Mouse (Mus musculus): ENCODE data around the gene Col17a1. TPM values are rescaled to one million over a fixed set of nuclear protein-coding genes. Genes with fewer than 3 reads are reported as not detected.

Gene Col17a1
- polyA plus RNA-seq, 1 experiment from 2014 or later, result 0.40 TPM

DNA sequence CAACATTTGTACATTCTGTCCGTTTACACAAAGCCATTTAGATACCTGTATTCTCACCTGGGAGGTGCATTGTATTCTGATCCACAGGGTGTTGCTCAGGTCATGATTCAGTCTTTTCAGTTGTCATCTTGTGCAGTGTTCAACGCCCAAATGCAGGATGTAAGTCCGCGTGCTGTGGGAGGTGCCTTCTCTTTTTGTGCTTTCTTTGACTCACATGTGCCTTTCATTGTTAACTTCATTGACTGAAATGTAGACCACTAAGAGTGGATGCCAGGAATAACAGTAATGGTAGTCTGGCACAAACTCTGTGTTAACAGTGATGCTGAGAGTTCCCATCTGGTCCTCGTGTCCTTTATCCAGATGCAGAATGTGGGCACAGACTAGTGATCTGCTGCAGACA, 61.5 kb downstream of the Col17a1 start:
- H3K9ac ChIP-seq, result no peak overlapping the region
- 81% methylated on average over 5 of the region's 5 CpGs for WGBS
- no peak overlapping the region for H3K27ac ChIP-seq
- no peaks in the 10 kb centered on the region for H3K27me3 ChIP-seq (replicated peaks)
- no peak overlapping the region for H3K4me3 ChIP-seq
- no peaks in the 10 kb centered on the region for H3K36me3 ChIP-seq (replicated peaks)
- ATAC-seq (replicated peaks), result no peak
- no peaks in the 10 kb centered on the region for H3K9me3 ChIP-seq
- no peak overlapping the region for H3K4me2 ChIP-seq
- peaks cover 7% of the 10 kb centered on the region for H3K4me1 ChIP-seq

DNA sequence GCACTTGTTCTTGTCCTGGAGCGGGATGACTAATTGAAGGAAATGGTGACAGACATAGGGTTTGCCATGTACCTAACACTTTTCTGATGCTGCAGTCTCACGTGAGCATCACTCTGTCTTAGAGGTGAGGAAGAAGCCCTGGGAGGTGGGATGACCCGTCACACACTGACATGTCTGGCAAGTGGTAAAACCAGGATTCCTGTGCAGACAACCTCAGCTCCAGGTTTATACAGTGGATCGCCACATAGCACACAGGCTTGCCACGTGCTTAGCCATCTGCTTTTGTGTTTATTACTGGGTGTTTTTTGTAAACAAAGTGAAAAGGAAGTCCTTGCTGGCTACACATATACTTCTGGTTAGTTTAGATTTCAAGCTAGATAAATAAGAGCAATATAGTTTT, 62.8 kb downstream of the Col17a1 start:
- Histone ChIP-seq H3K9ac (no peak overlapping the region), H3K9me3 (no peaks in the 10 kb centered on the region), H3K4me2 (no peak overlapping the region), H3K4me1 (peaks cover 12% of the 10 kb centered on the region), H3K4me3 (no peak overlapping the region), H3K27me3 (replicated peaks) (no peaks in the 10 kb centered on the region), H3K27ac (no peak overlapping the region), H3K36me3 (replicated peaks) (no peaks in the 10 kb centered on the region)
- no peak for ATAC-seq (replicated peaks)
- WGBS, result 81% methylated on average over 5 of the region's 5 CpGs

GRCm38 (mm10) chr19:47627450-47627849, 64.4 kb downstream of the Col17a1 start:
- 0 out of 2 replicates have a peak overlapping the region, but pooled peaks have one; percentile 0 for H3K27ac ChIP-seq
- H3K4me1 ChIP-seq, result peaks cover 12% of the 10 kb centered on the region
- no peak overlapping the region for H3K4me3 ChIP-seq
- H3K27me3 ChIP-seq (replicated peaks), result no peaks in the 10 kb centered on the region
- no peak overlapping the region for H3K9ac ChIP-seq
- no peak for ATAC-seq (replicated peaks)
- 0 out of 2 replicates have a peak, but pooled peaks cover 7% of the 10 kb centered on the region for H3K36me3 ChIP-seq (replicated peaks)
- no peak overlapping the region for H3K4me2 ChIP-seq
- 73% methylated on average over 10 of the region's 10 CpGs for WGBS
- no peaks in the 10 kb centered on the region for H3K9me3 ChIP-seq

- 0 out of 2 replicates have a peak, but pooled peaks cover 8% of the 10 kb centered on the region for H3K36me3 ChIP-seq (replicated peaks)
- H3K9me3 ChIP-seq, result no peaks in the 10 kb centered on the region
- no peaks in the 10 kb centered on the region for H3K27me3 ChIP-seq (replicated peaks)
- no peak overlapping the region for H3K4me3 ChIP-seq
- no peak for ATAC-seq (replicated peaks)
- H3K9ac ChIP-seq, result no peak overlapping the region
- peak overlapping the region; percentile 61 for H3K27ac ChIP-seq
- peaks cover 12% of the 10 kb centered on the region for H3K4me1 ChIP-seq
- no peak overlapping the region; the same call in 1 of the 2 replicates for H3K4me2 ChIP-seq
- WGBS, result 27% methylated on average over 10 of the region's 10 CpGs
Measured at GRCm38 (mm10) chr19:47624940-47625711, 66.8 kb downstream of the Col17a1 start.

GRCm38 (mm10) chr19:47621478-47621877, 70.4 kb downstream of the Col17a1 start:
- ATAC-seq (replicated peaks), result no peak
- Histone ChIP-seq H3K9ac (no peak overlapping the region), H3K4me2 (no peak overlapping the region), H3K4me3 (no peak overlapping the region), H3K4me1 (peaks cover 6% of the 10 kb centered on the region; the same call in 1 of the 2 replicates), H3K27me3 (replicated peaks) (no peaks in the 10 kb centered on the region), H3K9me3 (no peaks in the 10 kb centered on the region), H3K27ac (no peak overlapping the region), H3K36me3 (replicated peaks) (peaks cover 8% of the 10 kb centered on the region; the same call in 1 of the 2 replicates)
- 82% methylated on average over 8 of the region's 8 CpGs for WGBS

- Histone ChIP-seq H3K9ac (no peak overlapping the region), H3K4me2 (no peak overlapping the region), H3K27ac (no peak overlapping the region), H3K4me3 (no peak overlapping the region), H3K4me1 (no peaks in the 10 kb centered on the region), H3K9me3 (no peaks in the 10 kb centered on the region), H3K27me3 (replicated peaks) (no peaks in the 10 kb centered on the region), H3K36me3 (replicated peaks) (no peaks in the 10 kb centered on the region; the same call in 1 of the 2 replicates)
- 51% methylated on average over 7 of the region's 7 CpGs for WGBS
- no peak for ATAC-seq (replicated peaks)
Measured at GRCm38 (mm10) chr19:47613442-47613841, 78.5 kb downstream of the Col17a1 start.

GRCm38 (mm10) chr19:47608513-47608912, 83.4 kb downstream of the Col17a1 start:
- Histone ChIP-seq H3K36me3 (replicated peaks) (no peaks in the 10 kb centered on the region), H3K4me1 (no peaks in the 10 kb centered on the region), H3K27me3 (replicated peaks) (no peaks in the 10 kb centered on the region), H3K9ac (no peak overlapping the region), H3K4me2 (no peak overlapping the region), H3K4me3 (no peak overlapping the region), H3K9me3 (no peaks in the 10 kb centered on the region), H3K27ac (no peak overlapping the region)
- 57% methylated on average over 3 of the region's 3 CpGs for WGBS
- no peak for ATAC-seq (replicated peaks)

Other genes with a start within 250 kb of the Col17a1 start
- gene Sh3pxd2a, start 227.7 kb downstream of the Col17a1 start, polyA plus RNA-seq (2015; fragmentation: Nextera tagmentation; extraction: Ambion mirVana), result 2.3 TPM in 2 replicates
- gene Stn1, start 154.6 kb downstream of the Col17a1 start, polyA plus RNA-seq (2015; fragmentation: Nextera tagmentation; extraction: Ambion mirVana), result 28.3 and 30.8 TPM in 2 replicates
- 6.1 and 6.2 TPM in 2 replicates for gene Slk, start 112.4 kb downstream of the Col17a1 start, polyA plus RNA-seq (2015; fragmentation: Nextera tagmentation; extraction: Ambion mirVana)
- gene Sfr1, start 39.6 kb upstream of the Col17a1 start, polyA plus RNA-seq (2015; fragmentation: Nextera tagmentation; extraction: Ambion mirVana), result 141 and 142 TPM in 2 replicates
- 136 and 139 TPM in 2 replicates for gene Gsto1, start 162.9 kb upstream of the Col17a1 start, polyA plus RNA-seq (2015; fragmentation: Nextera tagmentation; extraction: Ambion mirVana)
- 0.74 and 1.4 TPM in 2 replicates for gene Gsto2, start 173.4 kb upstream of the Col17a1 start, polyA plus RNA-seq (2015; fragmentation: Nextera tagmentation; extraction: Ambion mirVana)
- 1.5 and 1.8 TPM in 2 replicates for gene Cfap43, start 227.2 kb upstream of the Col17a1 start, polyA plus RNA-seq (2015; fragmentation: Nextera tagmentation; extraction: Ambion mirVana)
- 5.1 and 5.7 TPM in 2 replicates for gene Itprip, start 227.2 kb upstream of the Col17a1 start, polyA plus RNA-seq (2015; fragmentation: Nextera tagmentation; extraction: Ambion mirVana)
- 0.41 and 0.65 TPM in 2 replicates for gene Cfap58, start 245.6 kb upstream of the Col17a1 start, polyA plus RNA-seq (2015; fragmentation: Nextera tagmentation; extraction: Ambion mirVana)

Measured in midbrain, embryonic 15.5 days (tissue).